Mouse (Mus musculus) lung, postnatal 0 days (tissue): ENCODE results near the gene BC067074. TPM values are rescaled to one million over a fixed set of nuclear protein-coding genes. Genes with fewer than 3 reads are reported as not detected.

Source experiments
- ATAC-seq: fragments of 200-750 bp; cut with Nextera tagmentation; 2 replicates; pipeline ENCODE4 v1.8.0; 2017; ENCODE audit warnings: moderate library complexity
- DNase-seq: peaks from one replicate; pipeline ENCODE4 v3.0.0-alpha.2; 2016; ENCODE audit warnings: low spot score
- H3K27ac ChIP-seq: fragments of 300-500 bp; sonication (generic); 2 replicates; pipeline ENCODE4 v1.5.1; 2014; ENCODE audit warnings: antibody characterized with exemption, mild to moderate bottlenecking, low read length, mixed read lengths
- H3K27me3 ChIP-seq: fragments of 300-500 bp; sonication (generic); replicated peaks from 2 replicates; pipeline ENCODE4 v1.6.1; 2014; ENCODE audit warnings: low read length, mixed read lengths; ENCODE audit not compliant: insufficient read depth
- H3K36me3 ChIP-seq: fragments of 300-500 bp; sonication (generic); 2 replicates; pipeline ENCODE4 v1.6.1; 2014; ENCODE audit warnings: low read length, mixed read lengths; ENCODE audit not compliant: insufficient read depth
- H3K4me1 ChIP-seq: fragments of 300-500 bp; sonication (generic); 2 replicates; pipeline ENCODE4 v1.6.1; 2014; ENCODE audit warnings: antibody characterized with exemption, low read depth, low read length, mixed read lengths; ENCODE audit not compliant: insufficient read depth
- H3K4me2 ChIP-seq: fragments of 300-500 bp; sonication (generic); replicated peaks from 2 replicates; pipeline ENCODE4 v1.6.1; 2014; ENCODE audit warnings: low read depth, mild to moderate bottlenecking, low read length, moderate library complexity, mixed read lengths
- H3K4me3 ChIP-seq: fragments of 300-500 bp; sonication (generic); 2 replicates; pipeline ENCODE4 v1.5.1; 2014; ENCODE audit warnings: low read depth, low read length
- H3K9ac ChIP-seq: fragments of 300-500 bp; sonication (generic); replicated peaks from 2 replicates; pipeline ENCODE4 v1.6.1; 2014; ENCODE audit warnings: low read depth, mild to moderate bottlenecking
- H3K9me3 ChIP-seq: fragments of 300-500 bp; sonication (generic); 2 replicates; pipeline ENCODE4 v1.6.1; 2016; ENCODE audit warnings: low read length, mixed read lengths
- CTCF ChIP-seq: IDR thresholded peaks from 2 replicates; pipeline ENCODE4 v1.5.1; 2016; ENCODE audit warnings: antibody characterized with exemption, mild to moderate bottlenecking
- EP300 ChIP-seq: IDR thresholded peaks from 2 replicates; pipeline ENCODE4 v1.6.1; 2016; ENCODE audit warnings: antibody characterized with exemption, mild to moderate bottlenecking, control low read depth
- WGBS: fragments of 180-500 bp; shearing (Covaris S2); extraction: QIAGEN DNeasy Blood & Tissue Kit; methylation state at CpG from one replicate; pipeline ENCODE4 v1.1.7; 2014; 5-methylcytosine and 5-hydroxymethylcytosine counted together
- polyA plus RNA-seq: library from polyadenylated mRNA; unstranded; fragments of >200 nt; fragmentation: Nextera tagmentation; extraction: Ambion mirVana; gene quantifications from 2 replicates; pipeline ENCODE4 v1.2.1, GENCODE M21; 2015

The BC067074 gene
- polyA plus RNA-seq, 1 experiment from 2014 or later, result 3.3 TPM

DNA sequence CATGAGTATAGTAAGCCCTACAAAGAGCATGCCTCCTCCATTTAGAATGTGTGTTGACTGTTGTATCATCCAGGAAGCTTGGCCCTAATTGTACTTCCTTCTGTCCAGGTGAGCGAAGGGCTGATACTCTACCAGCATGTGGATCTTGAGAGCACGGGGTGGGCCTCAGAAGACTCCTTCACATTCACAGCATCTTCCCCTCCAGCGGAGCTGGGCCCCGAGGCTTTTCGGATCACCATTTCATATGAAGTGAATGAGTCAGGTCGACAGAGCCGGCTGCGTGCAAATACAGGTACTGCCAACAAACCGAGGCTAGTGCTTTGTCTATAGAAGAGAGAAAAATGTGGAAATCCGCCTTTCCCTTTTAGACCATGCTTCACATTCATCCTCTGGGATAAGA lies 73.0 kb downstream of the BC067074 start:
- no peak overlapping the region for H3K4me2 ChIP-seq
- WGBS, result 80% methylated on average over 10 of the region's 10 CpGs
- ATAC-seq, result no peak
- H3K9me3 ChIP-seq, result no peaks in the 10 kb centered on the region
- no peak overlapping the region for H3K9ac ChIP-seq
- H3K27ac ChIP-seq, result no peak overlapping the region
- H3K27me3 ChIP-seq, result no peaks in the 10 kb centered on the region
- no peaks in the 10 kb centered on the region for H3K4me1 ChIP-seq
- no peaks in the 10 kb centered on the region for H3K36me3 ChIP-seq
- DNase-seq, result no peak
- H3K4me3 ChIP-seq, result no peak overlapping the region
- TF ChIP-seq CTCF (no peak), EP300 (no peak)

DNA sequence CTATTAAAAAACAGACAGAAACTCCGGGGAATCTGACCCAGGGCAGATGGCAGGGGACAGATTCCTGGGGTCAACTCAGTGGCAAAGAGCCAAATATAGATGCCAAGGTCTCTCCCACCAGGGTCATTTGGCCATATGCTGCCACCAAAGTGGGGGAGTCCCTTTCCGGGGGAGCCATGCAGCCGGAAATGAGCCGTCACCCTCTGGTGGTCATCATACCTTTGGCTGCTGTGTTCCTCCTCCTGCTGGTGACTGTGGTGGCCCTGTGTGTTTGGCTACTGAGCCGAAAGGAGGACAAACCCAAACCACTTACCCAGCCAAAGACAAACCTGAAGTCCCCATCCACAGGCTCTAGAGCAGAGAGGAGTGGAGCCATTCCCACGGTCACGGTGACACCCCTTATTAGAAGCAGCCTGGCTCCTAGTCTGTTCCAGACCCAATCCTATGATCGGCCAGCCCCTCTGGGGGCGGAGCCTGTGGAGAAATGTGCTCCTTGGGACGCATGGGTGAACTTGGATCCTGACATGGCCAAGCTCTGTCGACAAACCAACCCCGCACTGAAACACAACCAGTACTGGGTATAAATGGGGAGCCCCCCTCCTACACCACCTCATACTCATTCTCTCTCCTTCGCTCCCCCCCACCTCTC lies 76.1 kb downstream of the BC067074 start:
- DNase-seq (no peak), ATAC-seq (no peak)
- 75% methylated on average over 13 of the region's 13 CpGs for WGBS
- H3K9ac ChIP-seq, result no peak overlapping the region
- no peak overlapping the region for H3K27ac ChIP-seq
- TF ChIP-seq EP300 (no peak), CTCF (no peak)
- H3K4me1 ChIP-seq, result no peaks in the 10 kb centered on the region
- H3K9me3 ChIP-seq, result no peaks in the 10 kb centered on the region
- H3K4me3 ChIP-seq, result no peak overlapping the region
- no peak overlapping the region for H3K4me2 ChIP-seq
- H3K27me3 ChIP-seq, result no peaks in the 10 kb centered on the region
- no peaks in the 10 kb centered on the region for H3K36me3 ChIP-seq

DNA sequence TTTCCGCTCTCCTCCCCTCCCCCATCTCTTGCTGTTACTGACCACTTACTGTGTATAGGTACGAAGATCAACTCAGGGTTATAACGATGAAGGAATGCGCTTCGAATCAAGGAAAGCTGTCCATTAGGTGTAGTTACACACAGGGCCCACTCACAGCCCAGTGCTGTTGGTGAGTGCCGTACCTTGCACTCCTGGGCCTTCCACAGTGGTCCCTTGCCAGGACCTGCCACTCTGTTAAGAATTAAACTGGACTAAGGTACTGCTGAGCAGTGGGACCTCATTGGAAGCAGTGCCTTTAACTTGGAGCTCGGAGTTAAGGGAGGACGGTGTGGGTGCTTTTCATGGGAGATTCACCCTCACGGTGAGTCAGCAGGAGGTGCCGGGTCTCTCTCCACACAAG lies 76.7 kb downstream of the BC067074 start:
- Histone ChIP-seq H3K27ac (no peak overlapping the region), H3K4me3 (no peak overlapping the region), H3K27me3 (no peaks in the 10 kb centered on the region), H3K9me3 (no peaks in the 10 kb centered on the region), H3K4me2 (no peak overlapping the region), H3K4me1 (no peaks in the 10 kb centered on the region), H3K9ac (no peak overlapping the region), H3K36me3 (no peaks in the 10 kb centered on the region)
- 77% methylated on average over 10 of the region's 10 CpGs for WGBS
- DNase-seq (no peak), ATAC-seq (no peak)
- TF ChIP-seq CTCF (no peak), EP300 (no peak)

DNA sequence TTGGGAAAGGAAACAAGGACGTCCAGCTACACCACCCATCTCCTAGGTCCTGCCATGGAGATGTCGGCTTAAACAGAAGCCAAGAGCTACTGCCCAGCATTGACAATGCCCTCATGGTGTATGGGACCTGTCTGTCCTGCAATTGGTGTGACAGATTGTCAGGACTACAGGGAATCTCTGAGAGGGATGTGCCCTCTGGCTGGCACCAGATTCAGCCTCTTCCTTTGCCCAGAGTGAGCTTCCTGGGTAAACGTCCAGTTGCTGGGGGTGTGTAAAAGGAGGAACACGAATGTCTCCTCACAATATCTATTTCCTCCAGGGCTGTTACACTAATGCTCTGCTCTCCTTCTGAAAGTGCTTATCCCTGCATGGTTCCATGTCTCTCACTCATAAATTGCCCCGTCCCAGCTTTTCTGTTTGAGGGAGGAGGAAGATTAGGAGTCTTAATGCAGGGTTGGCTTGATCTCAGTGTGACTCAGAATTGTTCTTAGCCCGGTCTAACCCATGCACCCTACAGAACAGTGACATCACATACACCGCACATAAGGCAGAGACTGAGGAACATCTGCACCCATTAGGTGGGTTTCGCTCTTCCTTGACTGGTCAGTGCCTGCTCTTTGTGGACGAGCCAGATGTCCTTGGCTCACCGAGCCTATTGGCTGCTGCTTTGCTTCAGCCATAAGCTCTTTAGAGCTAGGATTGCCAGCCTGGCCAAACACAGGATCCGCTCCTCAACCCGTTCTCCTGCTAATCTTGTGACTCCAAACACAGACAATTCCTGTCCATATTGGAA lies 80.5 kb downstream of the BC067074 start:
- no peak for DNase-seq
- no peaks in the 10 kb centered on the region for H3K27me3 ChIP-seq
- H3K9me3 ChIP-seq, result no peaks in the 10 kb centered on the region
- no peak overlapping the region for H3K4me2 ChIP-seq
- 71% methylated on average over 12 of the region's 12 CpGs for whole genome bisulfite sequencing
- no peaks in the 10 kb centered on the region for H3K36me3 ChIP-seq
- no peak overlapping the region for H3K27ac ChIP-seq
- ATAC-seq, result no peak
- H3K4me3 ChIP-seq, result no peak overlapping the region
- TF ChIP-seq EP300 (no peak), CTCF (no peak)
- no peak overlapping the region for H3K9ac ChIP-seq
- H3K4me1 ChIP-seq, result no peaks in the 10 kb centered on the region

DNA sequence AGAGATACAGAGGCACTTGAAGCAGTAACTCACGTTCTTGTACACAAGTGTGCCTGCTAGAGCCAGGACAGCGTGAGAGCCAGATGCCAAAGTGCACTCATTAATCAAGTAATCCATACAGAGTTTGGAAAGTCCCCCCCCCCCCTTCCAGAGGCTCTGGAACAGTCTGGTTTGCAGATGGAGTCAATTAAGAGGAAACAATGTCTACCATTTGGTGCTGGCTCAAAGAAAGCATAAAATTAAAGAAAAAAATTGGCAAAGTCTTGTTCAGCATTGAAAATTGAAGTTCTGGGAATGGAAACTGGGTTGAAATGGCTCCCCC lies 81.1 kb downstream of the BC067074 start:
- no peak overlapping the region for H3K4me2 ChIP-seq
- ATAC-seq (no peak), DNase-seq (no peak)
- no peaks in the 10 kb centered on the region for H3K9me3 ChIP-seq
- no peaks in the 10 kb centered on the region for H3K36me3 ChIP-seq
- H3K9ac ChIP-seq, result no peak overlapping the region
- TF ChIP-seq EP300 (no peak), CTCF (no peak)
- H3K27ac ChIP-seq, result no peak overlapping the region
- H3K4me1 ChIP-seq, result no peaks in the 10 kb centered on the region
- WGBS, result 15% methylated on average over 2 of the region's 2 CpGs
- H3K27me3 ChIP-seq, result no peaks in the 10 kb centered on the region
- H3K4me3 ChIP-seq, result no peak overlapping the region

DNA sequence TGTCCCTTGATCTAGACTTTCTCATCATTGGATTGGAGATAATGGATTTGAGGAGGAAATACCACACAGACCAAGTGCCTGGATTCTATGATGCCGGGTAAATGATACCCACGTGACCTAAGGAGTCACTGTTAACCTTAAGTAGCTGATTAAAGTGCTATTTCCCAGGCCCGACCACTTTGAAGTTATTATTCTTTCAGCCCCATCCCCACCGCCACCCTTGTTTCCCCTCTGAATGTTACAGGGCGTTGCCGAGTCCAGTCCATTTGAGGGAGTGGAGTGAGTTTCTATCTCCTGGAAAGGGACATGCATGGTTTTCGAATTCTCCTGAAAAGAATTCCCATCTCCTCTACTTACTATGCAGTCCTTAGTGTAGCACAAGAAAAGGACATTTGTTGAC lies 84.7 kb downstream of the BC067074 start:
- no peak for ATAC-seq
- H3K4me2 ChIP-seq, result no peak overlapping the region
- no peaks in the 10 kb centered on the region for H3K4me1 ChIP-seq
- DNase-seq, result no peak
- H3K27ac ChIP-seq, result no peak overlapping the region
- H3K4me3 ChIP-seq, result no peak overlapping the region
- H3K9me3 ChIP-seq, result no peaks in the 10 kb centered on the region
- 82% methylated on average over 7 of the region's 7 CpGs for WGBS
- H3K27me3 ChIP-seq, result no peaks in the 10 kb centered on the region
- no peak overlapping the region for H3K9ac ChIP-seq
- TF ChIP-seq EP300, result no peak
- no peak for TF ChIP-seq CTCF
- no peaks in the 10 kb centered on the region for H3K36me3 ChIP-seq
